Mouse (Mus musculus) thymus, adult 2 months (tissue): Measurements from ENCODE around the gene Stab1. TPM values are rescaled to one million over a fixed set of nuclear protein-coding genes. Genes with fewer than 3 reads are reported as not detected.

Source experiments
- DNase-seq: peaks from one replicate; pipeline ENCODE4 v3.0.0; 2021
- H3K27ac ChIP-seq: fragments of 200-500 bp; 2 replicates; pipeline ENCODE4 v1.5.1; 2012; ENCODE audit warnings: low read length, control low read depth; ENCODE audit not compliant: control insufficient read depth, insufficient read depth
- H3K27me3 ChIP-seq: fragments of 200-500 bp; 2 replicates; pipeline ENCODE4 v1.6.1; 2012; ENCODE audit warnings: mild to moderate bottlenecking, low read length, moderate library complexity, mixed read lengths; ENCODE audit not compliant: control insufficient read depth, insufficient read depth
- H3K36me3 ChIP-seq: fragments of 200-500 bp; 2 replicates; pipeline ENCODE4 v1.6.1; 2012; ENCODE audit warnings: mild to moderate bottlenecking, low read length, moderate library complexity; ENCODE audit not compliant: control insufficient read depth, insufficient read depth
- H3K4me1 ChIP-seq: fragments of 200-500 bp; replicated peaks from 2 replicates; pipeline ENCODE4 v1.6.1; 2012; ENCODE audit warnings: low read length; ENCODE audit not compliant: control insufficient read depth, insufficient read depth
- H3K4me3 ChIP-seq: fragments of 200-500 bp; 2 replicates; pipeline ENCODE4 v1.5.1; 2012; ENCODE audit warnings: mild to moderate bottlenecking, low read length, control low read depth, moderate library complexity; ENCODE audit not compliant: control insufficient read depth, insufficient read depth
- CTCF ChIP-seq: fragments of 200-500 bp; IDR thresholded peaks from 2 replicates; pipeline ENCODE4 v1.5.1; 2012; ENCODE audit warnings: mild to moderate bottlenecking, control low read depth, low read length, moderate library complexity, borderline replicate concordance; ENCODE audit not compliant: control insufficient read depth, poor library complexity, insufficient read depth; ENCODE audit errors: extremely low read depth
- POLR2A ChIP-seq: fragments of 200-500 bp; IDR thresholded peaks from 2 replicates; pipeline ENCODE4 v1.6.1; 2012; ENCODE audit warnings: mild to moderate bottlenecking, low read length, control low read depth, moderate library complexity; ENCODE audit not compliant: control insufficient read depth, poor library complexity, insufficient read depth; ENCODE audit errors: extremely low read depth
- WGBS: fragments of 180-500 bp; shearing (Covaris S2); methylation state at CpG from one replicate; pipeline ENCODE4 v1.1.7; 2018; 5-methylcytosine and 5-hydroxymethylcytosine counted together
- polyA plus RNA-seq: library from polyadenylated mRNA; depleted of rRNA; stranded (reverse); fragments of >200 nt; gene quantifications from 2 replicates; pipeline ENCODE4 v1.2.3, GENCODE M21; 2012

Stab1 gene
- polyA plus RNA-seq, 1 experiment: 26.7 TPM

GRCm38 (mm10) chr14:31139666-31140065, 28.8 kb downstream of the Stab1 start:
- TF ChIP-seq CTCF (no peak), POLR2A (no peak)
- no peaks in the 10 kb centered on the region for H3K27me3 ChIP-seq
- no peaks in the 10 kb centered on the region for H3K4me1 ChIP-seq
- DNase-seq: no peak
- no peak overlapping the region for H3K4me3 ChIP-seq
- no peaks in the 10 kb centered on the region; the same call in 1 of the 2 replicates for H3K36me3 ChIP-seq
- no peak overlapping the region for H3K27ac ChIP-seq
- 58% methylated on average over 12 of the region's 12 CpGs for WGBS

GRCm38 (mm10) chr14:31138897-31139429, 29.5 kb downstream of the Stab1 start:
- no peaks in the 10 kb centered on the region for H3K4me1 ChIP-seq
- no peak overlapping the region for H3K4me3 ChIP-seq
- H3K27ac ChIP-seq: no peak overlapping the region
- H3K36me3 ChIP-seq: no peaks in the 10 kb centered on the region; the same call in 1 of the 2 replicates
- 96% methylated on average over 9 of the region's 9 CpGs for WGBS
- no peak for DNase-seq
- TF ChIP-seq CTCF: no peak
- no peak for TF ChIP-seq POLR2A
- no peaks in the 10 kb centered on the region for H3K27me3 ChIP-seq

DNA sequence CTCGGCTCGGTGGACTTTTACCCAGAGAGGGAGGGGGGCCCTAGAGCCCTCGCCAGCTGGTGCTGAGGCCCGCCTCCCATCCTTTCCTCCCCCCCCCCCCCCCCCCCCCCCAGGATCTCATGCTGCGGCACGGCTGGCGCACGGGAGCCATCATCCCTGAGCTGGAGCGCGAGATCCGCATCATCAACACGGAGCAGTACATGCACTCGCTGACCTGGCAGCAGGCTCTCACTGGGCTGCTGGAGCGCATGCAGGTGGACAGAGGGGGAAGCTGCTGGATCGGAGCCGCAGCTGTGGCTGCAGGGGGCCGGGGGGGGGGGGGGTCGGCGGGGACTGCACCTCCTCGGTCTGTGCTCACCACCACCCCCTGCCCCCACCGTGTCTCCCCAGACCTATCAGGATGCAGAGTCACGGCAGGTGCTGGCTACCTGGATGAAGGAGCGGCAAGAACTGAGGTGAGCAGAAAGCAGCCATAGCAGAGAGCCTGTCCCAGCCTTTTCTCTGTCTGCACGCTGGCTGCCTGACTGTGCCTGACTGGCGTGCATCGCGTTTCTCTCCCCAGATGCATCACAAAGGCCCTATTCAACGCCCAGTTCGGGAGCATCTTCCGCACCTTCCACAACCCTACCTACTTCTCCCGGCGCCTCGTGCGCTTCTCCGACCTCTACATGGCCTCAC, 30.1 kb downstream of the Stab1 start:
- H3K4me1 ChIP-seq: no peaks in the 10 kb centered on the region
- no peak for TF ChIP-seq POLR2A
- no peak for TF ChIP-seq CTCF
- H3K27me3 ChIP-seq: no peaks in the 10 kb centered on the region
- H3K27ac ChIP-seq: no peak overlapping the region
- H3K36me3 ChIP-seq: no peaks in the 10 kb centered on the region; the same call in 1 of the 2 replicates
- 96% methylated on average over 29 of the region's 35 CpGs for WGBS
- no peak for DNase-seq
- H3K4me3 ChIP-seq: no peak overlapping the region

DNA sequence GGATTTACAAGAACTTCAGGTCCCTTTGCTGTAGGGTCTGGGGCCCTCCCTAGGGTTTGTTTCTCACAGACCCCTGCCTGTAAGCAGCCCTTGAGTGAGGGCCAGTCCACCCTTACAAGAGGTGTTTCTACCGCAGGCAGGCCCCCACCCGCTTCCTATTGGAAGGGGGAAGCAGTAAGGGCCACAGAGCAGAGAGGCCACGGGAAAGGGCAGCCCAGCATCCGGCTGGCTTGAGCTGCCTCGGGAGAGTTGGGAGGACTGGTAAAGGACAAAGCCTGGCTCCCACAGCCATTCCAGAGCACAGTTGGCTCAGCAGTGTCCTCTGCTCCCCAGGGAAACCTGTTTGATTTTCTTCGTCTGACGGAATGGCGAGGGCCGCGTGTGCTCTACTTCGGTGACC, 30.6 kb downstream of the Stab1 start:
- no peak for TF ChIP-seq CTCF
- TF ChIP-seq POLR2A: no peak
- no peak for DNase-seq
- Histone ChIP-seq H3K4me1 (no peaks in the 10 kb centered on the region), H3K36me3 (no peaks in the 10 kb centered on the region; the same call in 1 of the 2 replicates), H3K4me3 (no peak overlapping the region), H3K27me3 (no peaks in the 10 kb centered on the region), H3K27ac (no peak overlapping the region)
- 97% methylated on average over 11 of the region's 11 CpGs for WGBS

DNA sequence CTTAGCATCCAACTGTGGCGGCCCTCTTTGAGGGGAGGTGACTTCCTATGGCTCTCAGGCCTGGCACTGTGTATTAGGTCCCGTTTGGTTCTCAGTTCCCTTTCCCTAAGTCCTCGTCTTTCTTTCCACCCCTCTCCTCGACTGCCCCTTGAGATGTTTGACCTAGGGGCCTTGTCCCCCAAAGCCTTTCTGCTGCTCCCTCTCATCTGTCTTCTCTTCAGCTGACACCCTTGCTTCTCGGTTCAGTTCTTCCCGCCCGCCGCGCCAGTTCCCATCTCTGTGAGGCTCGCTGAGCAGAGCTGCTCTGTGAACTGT, 31.2 kb downstream of the Stab1 start:
- TF ChIP-seq POLR2A: no peak
- TF ChIP-seq CTCF: no peak
- WGBS: 94% methylated on average over 10 of the region's 10 CpGs
- DNase-seq: no peak
- Histone ChIP-seq H3K36me3 (no peaks in the 10 kb centered on the region; the same call in 1 of the 2 replicates), H3K27me3 (no peaks in the 10 kb centered on the region), H3K4me1 (no peaks in the 10 kb centered on the region), H3K27ac (no peak overlapping the region), H3K4me3 (no peak overlapping the region)

- Histone ChIP-seq H3K4me1 (no peaks in the 10 kb centered on the region; the same call in none of the 2 replicates), H3K27me3 (no peaks in the 10 kb centered on the region), H3K36me3 (no peaks in the 10 kb centered on the region; the same call in 1 of the 2 replicates), H3K27ac (no peak overlapping the region), H3K4me3 (no peak overlapping the region)
- 96% methylated on average over 26 of the region's 26 CpGs for WGBS
- TF ChIP-seq POLR2A (no peak), CTCF (no peak)
- DNase-seq: no peak
Measured at GRCm38 (mm10) chr14:31136411-31137280, 31.8 kb downstream of the Stab1 start.
